Mouse (Mus musculus): ENCODE results near the gene Ctnnbl1. TPM values are rescaled to one million over a fixed set of nuclear protein-coding genes. Genes with fewer than 3 reads are reported as not detected.

The Ctnnbl1 gene
- polyA plus RNA-seq, 1 experiment from 2014 or later, result 78.7 TPM

DNA sequence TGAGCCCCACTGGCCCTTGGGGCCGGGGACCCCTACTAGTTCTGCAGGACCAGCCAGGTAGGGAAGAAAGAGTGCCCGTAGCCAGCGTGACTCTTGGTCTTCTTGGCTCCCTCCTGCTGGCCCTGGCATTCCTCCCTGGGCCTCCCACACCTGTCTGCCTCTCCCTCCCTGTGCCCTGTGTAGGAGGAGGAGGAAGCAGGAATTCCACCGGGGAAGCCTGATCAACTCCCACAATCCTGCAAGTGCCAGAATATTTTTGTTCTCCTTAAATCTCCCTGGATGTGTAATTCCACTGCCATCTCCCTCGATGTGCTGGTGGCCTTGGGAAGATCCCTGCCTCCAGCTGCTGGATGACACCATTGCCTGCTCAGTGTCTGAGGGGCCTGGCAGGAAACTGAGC is 187.3 kb downstream of the Ctnnbl1 start:
- Histone ChIP-seq H3K4me2 (ENCODE audit: low read length) (no peak overlapping the region), H3K4me3 (replicated peaks; ENCODE audit: low read depth, low read length) (no peak overlapping the region), H3K4me1 (ENCODE audit: control insufficient read depth, insufficient read depth, low read length) (peaks cover 59% of the 10 kb centered on the region), H3K9ac (replicated peaks; ENCODE audit: low read length) (no peak overlapping the region), H3K36me3 (ENCODE audit: control insufficient read depth, insufficient read depth, low read length) (no peaks in the 10 kb centered on the region), H3K27ac (replicated peaks; ENCODE audit: low read depth, low read length) (no peak overlapping the region), H3K9me3 (ENCODE audit: control insufficient read depth, low read length) (no peaks in the 10 kb centered on the region), H3K27me3 (ENCODE audit: control insufficient read depth, insufficient read depth, low read length) (no peaks in the 10 kb centered on the region)
- ATAC-seq (ENCODE audit: low FRiP score, low TSS enrichment) (no peak), DNase-seq (no peak)
- 73% methylated on average over 5 of the region's 5 CpGs for WGBS

GRCm38 (mm10) chr2:157926502-157926901 is 189.3 kb downstream of the Ctnnbl1 start:
- ATAC-seq (ENCODE audit: low FRiP score, low TSS enrichment) (no peak), DNase-seq (peak; percentile 51)
- Histone ChIP-seq H3K4me3 (replicated peaks; ENCODE audit: low read depth, low read length) (no peak overlapping the region), H3K36me3 (ENCODE audit: control insufficient read depth, insufficient read depth, low read length) (no peaks in the 10 kb centered on the region), H3K27ac (replicated peaks; ENCODE audit: low read depth, low read length) (peak overlapping the region; percentile 70), H3K9ac (replicated peaks; ENCODE audit: low read length) (peak overlapping the region; percentile 17; the same call in 1 of the 2 replicates), H3K27me3 (ENCODE audit: control insufficient read depth, insufficient read depth, low read length) (no peaks in the 10 kb centered on the region), H3K4me2 (ENCODE audit: low read length) (no peak overlapping the region), H3K9me3 (ENCODE audit: control insufficient read depth, low read length) (no peaks in the 10 kb centered on the region), H3K4me1 (ENCODE audit: control insufficient read depth, insufficient read depth, low read length) (peaks cover 52% of the 10 kb centered on the region)
- 31% methylated on average over 7 of the region's 7 CpGs for WGBS

DNA sequence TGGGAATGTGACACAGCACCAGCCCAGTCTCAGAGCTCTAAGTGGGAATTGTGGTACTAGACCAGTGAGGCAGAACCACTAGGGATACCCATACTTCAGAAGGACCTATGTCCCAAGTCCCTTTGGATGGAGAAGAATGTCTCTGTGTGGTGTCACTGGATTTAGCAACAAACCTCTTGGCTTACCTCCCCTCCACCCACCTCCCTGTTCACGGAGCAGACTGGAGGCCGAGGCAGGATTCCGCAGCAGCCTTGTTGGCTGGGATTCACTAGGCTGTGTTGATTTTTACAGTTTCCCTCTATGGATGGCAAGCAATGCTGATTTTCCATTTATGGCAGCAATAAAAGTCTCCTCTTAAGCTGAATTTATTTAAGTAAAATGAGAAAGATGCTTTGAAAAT is 189.7 kb downstream of the Ctnnbl1 start:
- Histone ChIP-seq H3K9ac (replicated peaks; ENCODE audit: low read length) (peak overlapping the region; percentile 17), H3K4me1 (ENCODE audit: control insufficient read depth, insufficient read depth, low read length) (peaks cover 47% of the 10 kb centered on the region)

GRCm38 (mm10) chr2:157927397-157927796 is 190.2 kb downstream of the Ctnnbl1 start:
- Histone ChIP-seq H3K4me1 (ENCODE audit: control insufficient read depth, insufficient read depth, low read length) (peaks cover 44% of the 10 kb centered on the region), H3K27me3 (ENCODE audit: control insufficient read depth, insufficient read depth, low read length) (no peaks in the 10 kb centered on the region), H3K9me3 (ENCODE audit: control insufficient read depth, low read length) (no peaks in the 10 kb centered on the region), H3K9ac (replicated peaks; ENCODE audit: low read length) (peak overlapping the region; percentile 17; the same call in 1 of the 2 replicates), H3K4me2 (ENCODE audit: low read length) (peak overlapping the region; percentile 25; the same call in 1 of the 2 replicates), H3K36me3 (ENCODE audit: control insufficient read depth, insufficient read depth, low read length) (no peaks in the 10 kb centered on the region), H3K27ac (replicated peaks; ENCODE audit: low read depth, low read length) (peak overlapping the region; percentile 70), H3K4me3 (replicated peaks; ENCODE audit: low read depth, low read length) (no peak overlapping the region)
- ATAC-seq (ENCODE audit: low FRiP score, low TSS enrichment) (no peak), DNase-seq (peak; percentile 56)
- 36% methylated on average over 20 of the region's 20 CpGs for WGBS

More for the DNA sequence above, 189.7 kb downstream of the Ctnnbl1 start:
- ATAC-seq (ENCODE audit: low FRiP score, low TSS enrichment) (no peak), DNase-seq (no peak)
- 60% methylated on average over 3 of the region's 3 CpGs for WGBS
- no peaks in the 10 kb centered on the region for H3K9me3 ChIP-seq (ENCODE audit: control insufficient read depth, low read length)
- H3K36me3 ChIP-seq (ENCODE audit: control insufficient read depth, insufficient read depth, low read length), result no peaks in the 10 kb centered on the region
- no peak overlapping the region for H3K4me2 ChIP-seq (ENCODE audit: low read length)
- H3K4me3 ChIP-seq (replicated peaks; ENCODE audit: low read depth, low read length), result no peak overlapping the region
- H3K27me3 ChIP-seq (ENCODE audit: control insufficient read depth, insufficient read depth, low read length), result no peaks in the 10 kb centered on the region
- peak overlapping the region; percentile 70 for H3K27ac ChIP-seq (replicated peaks; ENCODE audit: low read depth, low read length)

- WGBS, result 8% methylated on average over 2 of the region's 2 CpGs
- peak overlapping the region; percentile 17; the same call in 1 of the 2 replicates for H3K9ac ChIP-seq (replicated peaks; ENCODE audit: low read length)
- peak; percentile 32; the same call in 1 of the 2 replicates for ATAC-seq (ENCODE audit: low FRiP score, low TSS enrichment)
Observed at GRCm38 (mm10) chr2:157927815-157928214, 190.6 kb downstream of the Ctnnbl1 start.

GRCm38 (mm10) chr2:157932655-157933054 is 195.5 kb downstream of the Ctnnbl1 start:
- H3K27me3 ChIP-seq (ENCODE audit: control insufficient read depth, insufficient read depth, low read length), result no peaks in the 10 kb centered on the region
- H3K36me3 ChIP-seq (ENCODE audit: control insufficient read depth, insufficient read depth, low read length), result peaks cover 23% of the 10 kb centered on the region
- no peak overlapping the region for H3K4me3 ChIP-seq (replicated peaks; ENCODE audit: low read depth, low read length)
- H3K9ac ChIP-seq (replicated peaks; ENCODE audit: low read length), result no peak overlapping the region
- ATAC-seq (ENCODE audit: low FRiP score, low TSS enrichment), result no peak
- no peaks in the 10 kb centered on the region for H3K9me3 ChIP-seq (ENCODE audit: control insufficient read depth, low read length)
- no peak overlapping the region for H3K27ac ChIP-seq (replicated peaks; ENCODE audit: low read depth, low read length)
- H3K4me2 ChIP-seq (ENCODE audit: low read length), result no peak overlapping the region
- peaks cover 28% of the 10 kb centered on the region for H3K4me1 ChIP-seq (ENCODE audit: control insufficient read depth, insufficient read depth, low read length)
- WGBS, result 80% methylated on average over 4 of the region's 4 CpGs
- no peak for DNase-seq

More at GRCm38 (mm10) chr2:157927815-157928214, 190.6 kb downstream of the Ctnnbl1 start:
- Histone ChIP-seq H3K27me3 (ENCODE audit: control insufficient read depth, insufficient read depth, low read length) (no peaks in the 10 kb centered on the region), H3K36me3 (ENCODE audit: control insufficient read depth, insufficient read depth, low read length) (no peaks in the 10 kb centered on the region), H3K9me3 (ENCODE audit: control insufficient read depth, low read length) (no peaks in the 10 kb centered on the region), H3K4me2 (ENCODE audit: low read length) (0 out of 2 replicates have a peak overlapping the region, but pooled peaks have one; percentile 25), H3K4me1 (ENCODE audit: control insufficient read depth, insufficient read depth, low read length) (peaks cover 43% of the 10 kb centered on the region), H3K27ac (replicated peaks; ENCODE audit: low read depth, low read length) (peak overlapping the region; percentile 70), H3K4me3 (replicated peaks; ENCODE audit: low read depth, low read length) (no peak overlapping the region)
- DNase-seq, result no peak

DNA sequence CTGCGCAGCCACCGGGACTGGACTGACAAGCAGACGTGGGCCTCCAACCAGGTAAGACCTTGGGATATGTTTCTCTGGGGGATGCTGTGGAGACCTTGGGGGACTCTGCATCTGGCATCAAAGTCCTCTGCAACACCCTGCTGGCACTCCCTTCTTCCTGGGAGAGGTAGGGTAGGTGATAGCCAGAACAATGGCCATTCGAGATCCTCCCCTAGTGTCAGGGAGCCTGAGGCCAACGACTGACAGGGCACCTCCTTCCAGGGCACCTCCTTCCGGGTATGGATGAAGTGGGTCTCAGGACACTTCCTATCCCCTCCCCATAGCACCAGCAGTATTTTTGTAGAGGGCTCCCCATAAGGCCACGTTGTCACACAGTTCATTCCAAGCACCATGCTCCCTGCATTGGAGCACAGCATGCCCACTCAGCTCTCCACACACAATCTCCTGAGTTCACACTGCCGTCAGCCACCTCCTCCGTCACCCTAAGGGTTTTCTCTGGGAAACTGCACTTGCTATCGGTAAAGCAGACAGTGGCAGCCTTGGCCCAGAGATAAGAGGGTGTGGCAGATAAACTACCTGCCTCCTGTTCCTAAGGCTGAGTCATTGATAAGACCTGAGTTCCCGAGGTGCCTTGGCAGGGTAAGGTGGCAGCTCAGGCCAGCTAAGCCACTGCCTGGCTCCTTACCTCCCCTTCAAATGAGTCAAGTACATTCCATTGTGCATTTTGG is 198.4 kb downstream of the Ctnnbl1 start:
- Histone ChIP-seq H3K9ac (replicated peaks; ENCODE audit: low read length) (no peak overlapping the region), H3K4me2 (ENCODE audit: low read length) (no peak overlapping the region), H3K27ac (replicated peaks; ENCODE audit: low read depth, low read length) (no peak overlapping the region), H3K9me3 (ENCODE audit: control insufficient read depth, low read length) (no peaks in the 10 kb centered on the region), H3K4me1 (ENCODE audit: control insufficient read depth, insufficient read depth, low read length) (peaks cover 22% of the 10 kb centered on the region), H3K4me3 (replicated peaks; ENCODE audit: low read depth, low read length) (no peak overlapping the region), H3K36me3 (ENCODE audit: control insufficient read depth, insufficient read depth, low read length) (peaks cover 38% of the 10 kb centered on the region), H3K27me3 (ENCODE audit: control insufficient read depth, insufficient read depth, low read length) (0 out of 2 replicates have a peak, but pooled peaks cover 2% of the 10 kb centered on the region)
- DNase-seq, result no peak
- 79% methylated on average over 11 of the region's 11 CpGs for WGBS
- ATAC-seq (ENCODE audit: low FRiP score, low TSS enrichment), result no peak

DNA sequence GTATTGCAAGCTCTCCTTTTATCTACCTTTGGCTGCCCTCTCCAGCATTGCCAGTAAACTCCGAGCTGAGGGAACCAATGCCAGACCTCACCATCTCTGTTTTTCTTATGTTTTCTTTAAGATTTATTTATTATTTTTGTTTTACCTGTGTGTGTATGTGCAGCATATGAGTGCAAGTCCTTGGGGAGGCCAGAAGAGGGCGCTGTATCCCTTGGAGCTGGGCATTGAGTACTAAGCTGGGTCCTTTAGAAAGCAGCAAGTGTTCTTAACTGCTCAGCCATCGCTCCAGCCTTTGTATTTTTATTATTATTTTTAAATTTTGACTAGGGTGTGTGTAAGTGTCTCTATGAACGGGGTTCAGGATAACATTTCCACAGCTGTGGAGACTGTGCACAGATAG is 199.5 kb downstream of the Ctnnbl1 start:
- 0 out of 2 replicates have a peak, but pooled peaks cover 3% of the 10 kb centered on the region for H3K27me3 ChIP-seq (ENCODE audit: control insufficient read depth, insufficient read depth, low read length)
- no peaks in the 10 kb centered on the region for H3K9me3 ChIP-seq (ENCODE audit: control insufficient read depth, low read length)
- WGBS, result 84% methylated on average over 4 of the region's 4 CpGs
- no peak overlapping the region for H3K27ac ChIP-seq (replicated peaks; ENCODE audit: low read depth, low read length)
- H3K4me1 ChIP-seq (ENCODE audit: control insufficient read depth, insufficient read depth, low read length), result peaks cover 30% of the 10 kb centered on the region
- ATAC-seq (ENCODE audit: low FRiP score, low TSS enrichment) (no peak), DNase-seq (no peak)
- no peak overlapping the region for H3K4me2 ChIP-seq (ENCODE audit: low read length)
- H3K9ac ChIP-seq (replicated peaks; ENCODE audit: low read length), result no peak overlapping the region
- H3K36me3 ChIP-seq (ENCODE audit: control insufficient read depth, insufficient read depth, low read length), result peaks cover 42% of the 10 kb centered on the region
- H3K4me3 ChIP-seq (replicated peaks; ENCODE audit: low read depth, low read length), result no peak overlapping the region
